Comparison of ENCODE assay signal across 1 mouse cellular context in the genomic region with DNA sequence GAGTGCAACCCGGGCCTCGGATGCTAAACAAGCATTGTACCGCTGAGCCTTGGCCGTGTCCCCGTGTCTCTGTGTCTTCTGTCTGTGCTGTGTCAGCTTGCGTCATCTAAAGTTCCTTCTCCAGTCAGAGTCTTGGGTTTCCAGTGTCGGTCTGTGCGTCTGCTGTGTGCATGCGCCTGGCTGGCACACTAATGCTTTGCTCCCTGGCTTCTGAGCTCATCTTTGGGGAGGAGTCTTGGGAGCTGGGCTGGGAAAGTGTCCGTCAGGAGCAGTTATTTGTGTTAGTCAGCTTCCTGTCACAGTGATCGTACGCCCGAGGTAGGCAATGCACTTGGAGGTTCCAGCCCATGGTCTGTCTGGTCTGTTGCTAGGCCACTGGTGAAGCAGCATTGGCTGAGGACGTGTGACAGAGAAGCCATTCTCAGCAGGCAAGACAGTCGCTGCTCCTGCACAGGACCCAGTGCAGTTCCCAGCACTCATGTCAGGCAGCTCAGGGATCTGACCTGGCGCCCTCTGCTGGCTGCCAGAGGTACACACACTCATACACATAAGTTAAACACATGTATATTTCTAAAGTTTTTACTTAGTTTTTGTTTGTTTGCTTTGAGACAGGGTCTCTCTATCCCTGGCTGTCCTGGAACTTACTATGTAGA.
A peak's percentile ranks its signal among the peaks of the same experiment; 100 is the strongest.
TF ChIP-seq lines count a peak whose summit lies in the region.

No protein-coding gene starts in this region.

TF ChIP-seq in CH12.LX, 34 proteins besides CTCF, POLR2A, EP300 and RAD21 (continued from another document):
- TF ChIP-seq SMC3 (IDR thresholded peaks at IDR 0.05; ENCODE audit: low read depth, low read length) = peak; percentile 59
